Mouse (Mus musculus): Measurements from ENCODE around the gene Adra2b.
A peak's percentile ranks its signal among the peaks of the same experiment; 100 is the strongest.

Adra2b gene

GRCm38 (mm10) chr2:127379250-127379649 is 16.2 kb downstream of the Adra2b start:
- peak; percentile 41 to 53 for DNase-seq (ENCODE audit: low spot score in 2 of 2)

- peak in 1 of 2 experiments; percentile 33 for DNase-seq (ENCODE audit: low spot score in 2 of 2)
These were observed 20.9 kb downstream of the Adra2b start for GRCm38 (mm10) chr2:127383881-127384280.

GRCm38 (mm10) chr2:127387521-127387920 is 24.5 kb downstream of the Adra2b start:
- DNase-seq (ENCODE audit: low spot score in 2 of 2), result peak; percentile 47 to 71

- DNase-seq (ENCODE audit: low spot score in 2 of 2), result no peak
These were observed 27.3 kb downstream of the Adra2b start for GRCm38 (mm10) chr2:127390352-127390751.

GRCm38 (mm10) chr2:127390846-127391245 is 27.8 kb downstream of the Adra2b start:
- DNase-seq (ENCODE audit: low spot score in 2 of 2), result no peak

- no peak for DNase-seq (ENCODE audit: low spot score in 2 of 2)
These were observed 28.3 kb downstream of the Adra2b start for GRCm38 (mm10) chr2:127391323-127391722.

GRCm38 (mm10) chr2:127394606-127395161 is 31.7 kb downstream of the Adra2b start:
- DNase-seq (ENCODE audit: low spot score in 2 of 2), result no peak

- no peak for DNase-seq (ENCODE audit: low spot score in 2 of 2)
These were observed 35.7 kb downstream of the Adra2b start for GRCm38 (mm10) chr2:127398738-127399137.

- no peak for DNase-seq (ENCODE audit: low spot score in 2 of 2)
These were observed 48.1 kb downstream of the Adra2b start for GRCm38 (mm10) chr2:127411126-127411525.

- DNase-seq (ENCODE audit: low spot score in 2 of 2), result no peak
These were observed 52.8 kb downstream of the Adra2b start for GRCm38 (mm10) chr2:127415806-127416205.

GRCm38 (mm10) chr2:127416706-127417105 is 53.7 kb downstream of the Adra2b start:
- DNase-seq (ENCODE audit: low spot score in 2 of 2), result no peak

All from heart, adult 9 months (tissue).